Mouse (Mus musculus): ENCODE data around the gene Dnaja3.

DNA sequence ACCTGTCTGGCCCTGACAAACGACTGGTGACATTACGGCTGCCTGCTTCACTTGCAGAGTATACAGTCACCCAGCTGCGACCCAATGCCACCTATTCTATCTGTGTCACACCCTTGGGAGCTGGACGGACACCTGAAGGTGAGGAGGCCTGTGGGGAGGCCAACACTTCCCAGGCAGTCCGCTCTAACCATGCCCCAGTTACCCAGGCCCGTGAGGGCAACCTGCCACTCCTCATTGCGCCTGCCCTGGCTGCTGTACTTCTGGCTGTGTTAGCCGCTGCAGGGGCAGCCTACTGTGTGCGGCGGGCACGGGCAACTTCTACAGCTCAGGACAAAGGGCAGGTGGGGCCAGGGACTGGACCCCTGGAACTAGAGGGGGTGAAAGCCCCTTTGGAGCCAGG, 9.9 kb downstream of the Dnaja3 start:
- no peak for TF ChIP-seq CTCF (IDR thresholded peaks at IDR 0.05; ENCODE audit: borderline replicate concordance, control insufficient read depth, extremely low read depth, insufficient read depth, low read length, poor library complexity)
- TF ChIP-seq POLR2A (IDR thresholded peaks at IDR 0.05; ENCODE audit: control insufficient read depth, extremely low read depth, insufficient read depth, low read length, poor library complexity), result no peak

Data from thymus, adult 2 months (tissue).